ENCODE assay signal across 8 mouse cellular contexts in genomic region chr2:92883039-92883911, GRCm38 (mm10). TPM values are rescaled to one million over a fixed set of nuclear protein-coding genes. Genes with fewer than 3 reads are reported as not detected.
DNase-seq lines count a peak whose midpoint lies in the region; ATAC-seq and TF ChIP-seq lines count a peak whose summit lies in the region.

No protein-coding gene starts in this region.

- peak overlapping the region; percentile 45 for H3K4me2 ChIP-seq in heart, embryonic 11.5 days
- peak overlapping the region; percentile 38; the same call in 1 of the 2 replicates for H3K4me2 ChIP-seq in kidney, embryonic 15.5 days
- peak overlapping the region; percentile 35 for H3K4me2 ChIP-seq in limb, embryonic 14.5 days (replicated peaks; ENCODE audit: low read depth, low read length, severe bottlenecking)
- peak overlapping the region; percentile 26 for H3K4me2 ChIP-seq in neural tube, embryonic 12.5 days (replicated peaks)

- no peak for TF ChIP-seq POLR2A in limb, embryonic 14.5 days (IDR thresholded peaks at IDR 0.05; ENCODE audit: borderline replicate concordance, extremely low read depth, insufficient read depth, insufficient read length)
- no peak for TF ChIP-seq POLR2A in thymus, adult 2 months (IDR thresholded peaks at IDR 0.05; ENCODE audit: control insufficient read depth, extremely low read depth, insufficient read depth, low read length, poor library complexity)

- no peak overlapping the region for H3K4me3 ChIP-seq in heart, embryonic 11.5 days (ENCODE audit: low read depth, low read length)
- H3K4me3 ChIP-seq in kidney, embryonic 15.5 days (replicated peaks) = no peak overlapping the region
- H3K4me3 ChIP-seq in limb, embryonic 14.5 days (replicated peaks; ENCODE audit: low read length) = 0 out of 2 replicates have a peak overlapping the region, but pooled peaks have one; percentile 4
- no peak overlapping the region for H3K4me3 ChIP-seq in neural tube, embryonic 12.5 days
- no peak overlapping the region for H3K4me3 ChIP-seq in thymus, adult 2 months (ENCODE audit: control insufficient read depth, insufficient read depth, low read length)

- no peak overlapping the region for H3K27ac ChIP-seq in heart, embryonic 11.5 days (ENCODE audit: low read depth, low read length)
- H3K27ac ChIP-seq in kidney, embryonic 15.5 days = peak overlapping the region; percentile 30; the same call in 1 of the 2 replicates
- H3K27ac ChIP-seq in limb, embryonic 14.5 days (replicated peaks; ENCODE audit: low read depth, low read length) = no peak overlapping the region; the same call in 1 of the 2 replicates
- H3K27ac ChIP-seq in neural tube, embryonic 12.5 days = no peak overlapping the region
- no peak overlapping the region for H3K27ac ChIP-seq in thymus, adult 2 months (ENCODE audit: control insufficient read depth, insufficient read depth, low read length)

- H3K36me3 ChIP-seq in heart, embryonic 11.5 days (ENCODE audit: control insufficient read depth, insufficient read depth, low read length) = no peaks in the 10 kb centered on the region
- H3K36me3 ChIP-seq in kidney, embryonic 15.5 days = no peaks in the 10 kb centered on the region
- no peaks in the 10 kb centered on the region for H3K36me3 ChIP-seq in limb, embryonic 14.5 days (ENCODE audit: control insufficient read depth, insufficient read depth, low read length)
- H3K36me3 ChIP-seq in neural tube, embryonic 12.5 days = no peaks in the 10 kb centered on the region
- H3K36me3 ChIP-seq in thymus, adult 2 months (ENCODE audit: control insufficient read depth, insufficient read depth, low read length) = no peaks in the 10 kb centered on the region

- 3% methylated on average over 15 of the region's 15 CpGs for WGBS in heart, embryonic 11.5 days (ENCODE audit: insufficient replicate concordance)
- WGBS in kidney, embryonic 15.5 days = 3% methylated on average over 15 of the region's 15 CpGs
- 6% methylated on average over 15 of the region's 15 CpGs for WGBS in limb, embryonic 14.5 days
- whole genome bisulfite sequencing in neural tube, embryonic 12.5 days = 2% methylated on average over 15 of the region's 15 CpGs
- WGBS in thymus, adult 2 months = 4% methylated on average over 15 of the region's 15 CpGs

- H3K4me1 ChIP-seq in heart, embryonic 11.5 days (ENCODE audit: control insufficient read depth, insufficient read depth, low read length) = peaks cover 2% of the 10 kb centered on the region; the same call in 1 of the 2 replicates
- H3K4me1 ChIP-seq in kidney, embryonic 15.5 days = peaks cover 8% of the 10 kb centered on the region
- H3K4me1 ChIP-seq in limb, embryonic 14.5 days (ENCODE audit: control insufficient read depth, insufficient read depth, low read length) = peaks cover 4% of the 10 kb centered on the region
- peaks cover 15% of the 10 kb centered on the region for H3K4me1 ChIP-seq in neural tube, embryonic 12.5 days
- no peaks in the 10 kb centered on the region; the same call in 1 of the 2 replicates for H3K4me1 ChIP-seq in thymus, adult 2 months (replicated peaks; ENCODE audit: control insufficient read depth, insufficient read depth, low read length)

- DNase-seq in 3T3-L1 (ENCODE audit: low read depth, low spot score) = peak; percentile 79
- DNase-seq in WW6 (ENCODE audit: low read depth, low spot score) = peak; percentile 31
- peak; percentile 92 for DNase-seq in embryo, embryonic 10.5 days (ENCODE audit: low spot score)
- peak; percentile 81 for DNase-seq in limb, embryonic 14.5 days (ENCODE audit: low spot score)
- DNase-seq in thymus, adult 2 months = peak; percentile 64

- H3K9ac ChIP-seq in heart, embryonic 11.5 days (ENCODE audit: low read depth, low read length) = 0 out of 2 replicates have a peak overlapping the region, but pooled peaks have one; percentile 10
- no peak overlapping the region for H3K9ac ChIP-seq in kidney, embryonic 15.5 days
- H3K9ac ChIP-seq in limb, embryonic 14.5 days (ENCODE audit: low read depth, low read length, severe bottlenecking) = no peak overlapping the region
- H3K9ac ChIP-seq in neural tube, embryonic 12.5 days = no peak overlapping the region

- TF ChIP-seq CTCF in thymus, adult 2 months (IDR thresholded peaks at IDR 0.05; ENCODE audit: borderline replicate concordance, control insufficient read depth, extremely low read depth, insufficient read depth, low read length, poor library complexity) = no peak

- H3K27me3 ChIP-seq in heart, embryonic 11.5 days (ENCODE audit: control insufficient read depth, insufficient read depth, low read length) = no peaks in the 10 kb centered on the region
- no peaks in the 10 kb centered on the region for H3K27me3 ChIP-seq in kidney, embryonic 15.5 days
- H3K27me3 ChIP-seq in limb, embryonic 14.5 days (ENCODE audit: control insufficient read depth, insufficient read depth, low read length) = no peaks in the 10 kb centered on the region
- no peaks in the 10 kb centered on the region for H3K27me3 ChIP-seq in neural tube, embryonic 12.5 days (replicated peaks)
- no peaks in the 10 kb centered on the region for H3K27me3 ChIP-seq in thymus, adult 2 months (ENCODE audit: control insufficient read depth, insufficient read depth, low read length)

- ATAC-seq in heart, embryonic 11.5 days (replicated peaks; ENCODE audit: insufficient number of reproducible peaks, low FRiP score, low TSS enrichment) = no peak
- peak; percentile 63; the same call in 1 of the 2 replicates for ATAC-seq in kidney, embryonic 15.5 days (replicated peaks; ENCODE audit: low FRiP score)
- ATAC-seq in limb, embryonic 14.5 days (ENCODE audit: low FRiP score, low read depth) = peak; percentile 58; the same call in 1 of the 2 replicates
- peak; percentile 56 for ATAC-seq in neural tube, embryonic 12.5 days (ENCODE audit: low FRiP score, low read depth)

- no peaks in the 10 kb centered on the region for H3K9me3 ChIP-seq in heart, embryonic 11.5 days (replicated peaks; ENCODE audit: control insufficient read depth, low read length)
- H3K9me3 ChIP-seq in kidney, embryonic 15.5 days (replicated peaks) = no peaks in the 10 kb centered on the region
- no peaks in the 10 kb centered on the region for H3K9me3 ChIP-seq in limb, embryonic 14.5 days (ENCODE audit: control insufficient read depth, low read length)
- H3K9me3 ChIP-seq in neural tube, embryonic 12.5 days = no peaks in the 10 kb centered on the region

RNA-seq across cellular contexts. Expression of gene Syt13, which starts 31.6 kb away (rescaled TPM):
- 0.25 and 0.52 TPM in 2 replicates for polyA plus RNA-seq in heart, embryonic 11.5 days (2014; fragmentation: Nextera tagmentation; extraction: Ambion mirVana)
- polyA plus RNA-seq in kidney, embryonic 15.5 days (2015; fragmentation: Nextera tagmentation; extraction: Ambion mirVana) = 4.4 and 6.5 TPM in 2 replicates
- 11.3 and 11.7 TPM in 2 replicates for polyA plus RNA-seq in limb, embryonic 14.5 days (2012; rRNA removed)
- 7.8 and 8.4 TPM in 2 replicates for polyA plus RNA-seq in limb, embryonic 14.5 days (2014; fragmentation: Nextera tagmentation; extraction: Ambion mirVana)
- polyA plus RNA-seq in neural tube, embryonic 12.5 days (2016; fragmentation: Nextera tagmentation; extraction: Ambion mirVana) = 33.9 and 46.6 TPM in 2 replicates
- 51.8 and 59.6 TPM in 2 replicates for polyA plus RNA-seq in thymus, adult 2 months (2012; rRNA removed)

Comparison
In these comparisons a context has a peak if more than half of its experiments do, and no peak if none do; other contexts are left out.
1. DNase-seq: peak in every context shown above with its lines; median percentile 92 in embryo, embryonic 10.5 days; 81 in limb, embryonic 14.5 days; 79 in 3T3-L1; 64 in thymus, adult 2 months; 31 in WW6.